ENCODE assay signal across 18 mouse cellular contexts in the genomic region with DNA sequence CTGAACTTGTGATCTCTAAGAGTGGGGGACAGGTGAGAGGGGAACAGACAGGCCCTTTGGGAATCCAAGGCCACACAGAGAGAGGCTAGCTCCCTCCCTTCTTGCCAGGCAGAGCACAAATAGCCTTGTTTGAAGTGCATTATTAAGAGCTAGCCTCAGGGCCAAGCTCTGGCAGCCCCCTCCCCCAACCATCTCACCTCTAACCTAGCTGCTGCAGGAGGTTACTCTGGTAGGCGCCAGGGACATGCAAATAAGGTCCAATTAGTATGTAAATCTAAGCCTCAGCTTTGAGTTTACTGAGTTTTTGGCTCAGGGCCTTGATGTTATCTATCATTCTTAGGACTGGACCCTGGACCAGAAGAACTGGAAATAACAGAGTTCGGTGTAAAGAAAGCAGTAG. TPM values are rescaled to one million over a fixed set of nuclear protein-coding genes. Genes with fewer than 3 reads are reported as not detected.
DNase-seq lines count a peak whose midpoint lies in the region; ATAC-seq lines count a peak whose summit lies in the region.
"Had no signal": no experiment of that assay in that cellular context is flagged by ENCODE, and none has a peak within 500 bp of the region (broad histone marks: within the 10 kb centered on the region; RNA-seq: fewer than 3 reads in every experiment).

No protein-coding gene starts in this region.

- H3K4me1 ChIP-seq in hindbrain, embryonic 13.5 days (replicated peaks): peaks cover 7% of the 10 kb centered on the region
- H3K4me1 ChIP-seq in hindbrain, embryonic 11.5 days (replicated peaks; ENCODE audit: control insufficient read depth, insufficient read depth, low read length): no peaks in the 10 kb centered on the region
- H3K4me1 ChIP-seq in limb, embryonic 10.5 days: peaks cover 26% of the 10 kb centered on the region
- H3K4me1 ChIP-seq: liver, embryonic 15.5 days had no signal

- no peak for DNase-seq in hindbrain, embryonic 11.5 days (ENCODE audit: low spot score)
- peak; percentile 50 for DNase-seq in R1 (ENCODE audit: low read depth, low spot score)
- peak; percentile 52 to 69 for DNase-seq in kidney, adult 8-10 months
- DNase-seq in limb, embryonic 10.5 days (ENCODE audit: low spot score): no peak
- DNase-seq in embryo, embryonic 10.5 days (ENCODE audit: low spot score): no peak
- DNase-seq in adrenal gland, postnatal 14 days: no peak
- DNase-seq: adrenal gland, adult 2 months; cerebellum, postnatal 14 days; heart, postnatal 10 days; right cerebral cortex, postnatal 25 days; thymus, adult 18-20 months had no signal

- WGBS in hindbrain, embryonic 13.5 days: 32% methylated on average over 2 of the region's 2 CpGs
- WGBS in hindbrain, embryonic 11.5 days: 34% methylated on average over 2 of the region's 2 CpGs
- WGBS in limb, embryonic 10.5 days: 21% methylated on average over 2 of the region's 2 CpGs

- H3K36me3 ChIP-seq in hindbrain, embryonic 13.5 days: peaks cover 13% of the 10 kb centered on the region
- H3K36me3 ChIP-seq in hindbrain, embryonic 11.5 days (ENCODE audit: control insufficient read depth, insufficient read depth, low read length): no peaks in the 10 kb centered on the region
- peaks cover 6% of the 10 kb centered on the region; the same call in 1 of the 2 replicates for H3K36me3 ChIP-seq in limb, embryonic 10.5 days
- H3K36me3 ChIP-seq: embryonic facial prominence, embryonic 13.5 days; liver, embryonic 15.5 days had no signal

- no peak overlapping the region for H3K4me2 ChIP-seq in hindbrain, embryonic 13.5 days
- H3K4me2 ChIP-seq in hindbrain, embryonic 11.5 days (replicated peaks; ENCODE audit: low read depth, low read length): no peak overlapping the region
- H3K4me2 ChIP-seq: embryonic facial prominence, embryonic 13.5 days; liver, embryonic 15.5 days had no signal

- H3K9ac ChIP-seq in hindbrain, embryonic 13.5 days: no peak overlapping the region
- H3K9ac ChIP-seq in hindbrain, embryonic 11.5 days (ENCODE audit: low read depth, low read length): no peak overlapping the region
- H3K9ac ChIP-seq: embryonic facial prominence, embryonic 13.5 days; liver, embryonic 15.5 days had no signal

- H3K9me3 ChIP-seq in hindbrain, embryonic 13.5 days: no peaks in the 10 kb centered on the region
- no peaks in the 10 kb centered on the region for H3K9me3 ChIP-seq in hindbrain, embryonic 11.5 days (ENCODE audit: control insufficient read depth, low read length)
- H3K9me3 ChIP-seq in limb, embryonic 10.5 days (replicated peaks): no peaks in the 10 kb centered on the region
- H3K9me3 ChIP-seq: embryonic facial prominence, embryonic 13.5 days; liver, embryonic 15.5 days had no signal

- ATAC-seq in hindbrain, embryonic 13.5 days (ENCODE audit: low FRiP score): no peak
- ATAC-seq in hindbrain, embryonic 11.5 days (ENCODE audit: low FRiP score): no peak
- no peak for ATAC-seq in erythroblast, adult 5-6 weeks (replicated peaks; ENCODE audit: low FRiP score, poor library complexity, severe bottlenecking)

- no peaks in the 10 kb centered on the region for H3K27me3 ChIP-seq in hindbrain, embryonic 13.5 days
- H3K27me3 ChIP-seq in hindbrain, embryonic 11.5 days (ENCODE audit: control insufficient read depth, insufficient read depth, low read length): no peaks in the 10 kb centered on the region
- no peaks in the 10 kb centered on the region for H3K27me3 ChIP-seq in limb, embryonic 10.5 days (ENCODE audit: low read depth, poor library complexity, severe bottlenecking)
- H3K27me3 ChIP-seq: embryonic facial prominence, embryonic 13.5 days; liver, embryonic 15.5 days had no signal

- no peak overlapping the region for H3K4me3 ChIP-seq in hindbrain, embryonic 13.5 days
- H3K4me3 ChIP-seq in hindbrain, embryonic 11.5 days (ENCODE audit: low read depth, low read length): no peak overlapping the region
- H3K4me3 ChIP-seq in limb, embryonic 10.5 days: no peak overlapping the region
- H3K4me3 ChIP-seq: embryonic facial prominence, embryonic 13.5 days; liver, embryonic 15.5 days had no signal

- H3K27ac ChIP-seq in hindbrain, embryonic 13.5 days: peak overlapping the region; percentile 13; the same call in 1 of the 2 replicates
- H3K27ac ChIP-seq in hindbrain, embryonic 11.5 days (ENCODE audit: low read depth, low read length): no peak overlapping the region
- H3K27ac ChIP-seq in limb, embryonic 10.5 days: peak overlapping the region; percentile 28; the same call in 1 of the 2 replicates
- H3K27ac ChIP-seq: embryonic facial prominence, embryonic 13.5 days; liver, embryonic 15.5 days had no signal

RNA-seq across cellular contexts. Expression of a gene that starts 49.3 kb away (rescaled TPM):
- 2.4 and 4.3 TPM in 2 replicates for polyA plus RNA-seq in hindbrain, embryonic 13.5 days (2015; fragmentation: Nextera tagmentation; extraction: Ambion mirVana)
- polyA plus RNA-seq in hindbrain, embryonic 11.5 days (2014; fragmentation: Nextera tagmentation; extraction: Ambion mirVana): 0.94 and 1.9 TPM in 2 replicates
- 2.3 TPM in 1 of 2 replicates, not detected in the other for polyA plus RNA-seq in limb, embryonic 10.5 days (2016; fragmentation: Nextera tagmentation; extraction: Ambion mirVana)
- total RNA-seq in adrenal gland, postnatal 14 days (2021): 8.0 and 10.4 TPM in 2 replicates
- total RNA-seq in erythroblast, adult 5-6 weeks (2015; ENCODE audit: low replicate concordance): not detected in 2 replicates
- 5.4 TPM in 1 of 2 replicates, not detected in the other for total RNA-seq in erythroblast, adult 5-6 weeks (2017; ENCODE audit: low replicate concordance)
- total RNA-seq: granulocyte monocyte progenitor cell, adult 5-6 weeks; monocyte, adult 5-6 weeks had no signal
- polyA plus RNA-seq: adrenal gland, adult 2 months; large intestine, adult 2 months had no signal

RNA-seq across cellular contexts. Expression of a gene that starts 49.3 kb away (rescaled TPM):
- polyA plus RNA-seq in hindbrain, embryonic 13.5 days (2015; fragmentation: Nextera tagmentation; extraction: Ambion mirVana): 29.6 and 33.3 TPM in 2 replicates
- polyA plus RNA-seq in hindbrain, embryonic 11.5 days (2014; fragmentation: Nextera tagmentation; extraction: Ambion mirVana): 30.8 and 31.0 TPM in 2 replicates
- polyA plus RNA-seq in limb, embryonic 10.5 days (2016; fragmentation: Nextera tagmentation; extraction: Ambion mirVana): 68.7 and 71.3 TPM in 2 replicates
- 25.3 and 28.0 TPM in 2 replicates for total RNA-seq in adrenal gland, postnatal 14 days (2021)
- 7.1 and 8.6 TPM in 2 replicates for total RNA-seq in erythroblast, adult 5-6 weeks (2015; ENCODE audit: low replicate concordance)
- total RNA-seq in erythroblast, adult 5-6 weeks (2017; ENCODE audit: low replicate concordance): 9.5 and 13.5 TPM in 2 replicates

Comparison
In these comparisons a context has a peak if more than half of its experiments do, and no peak if none do; other contexts are left out.
1. DNase-seq: peak in R1 (single experiment) and kidney, adult 8-10 months (2 of 2); none in hindbrain, embryonic 11.5 days (single experiment), limb, embryonic 10.5 days (single experiment), embryo, embryonic 10.5 days (single experiment) and adrenal gland, postnatal 14 days (single experiment).